Mouse (Mus musculus) liver, embryonic 11.5 days (tissue): ENCODE data around the gene Rab40c. TPM values are rescaled to one million over a fixed set of nuclear protein-coding genes. Genes with fewer than 3 reads are reported as not detected.

ENCODE experiments used
- ATAC-seq: fragments of 200-750 bp; cut with Nextera tagmentation; replicated peaks from 2 replicates; pipeline ENCODE4 v1.8.0; 2017; ENCODE audit warnings: moderate number of reproducible peaks, mild to moderate bottlenecking, moderate TSS enrichment, moderate library complexity; ENCODE audit not compliant: low FRiP score
- DNase-seq: peaks from one replicate; pipeline ENCODE4 v3.0.0-alpha.2; 2017; ENCODE audit warnings: low spot score
- H3K27ac ChIP-seq: fragments of 300-500 bp; sonication (generic); 2 replicates; pipeline ENCODE4 v1.5.1; 2014; ENCODE audit warnings: mild to moderate bottlenecking, low read depth, low read length, control low read depth
- H3K27me3 ChIP-seq: fragments of 300-500 bp; sonication (generic); replicated peaks from 2 replicates; pipeline ENCODE4 v1.6.1; 2014; ENCODE audit warnings: low read length, mixed read lengths; ENCODE audit not compliant: control insufficient read depth, insufficient read depth
- H3K36me3 ChIP-seq: fragments of 300-500 bp; sonication (generic); 2 replicates; pipeline ENCODE4 v1.6.1; 2014; ENCODE audit warnings: mild to moderate bottlenecking, low read length, moderate library complexity, mixed read lengths; ENCODE audit not compliant: control insufficient read depth, insufficient read depth
- H3K4me1 ChIP-seq: fragments of 300-500 bp; sonication (generic); replicated peaks from 2 replicates; pipeline ENCODE4 v1.6.1; 2014; ENCODE audit warnings: low read length, mixed read lengths; ENCODE audit not compliant: control insufficient read depth, insufficient read depth
- H3K4me2 ChIP-seq: fragments of 300-500 bp; sonication (generic); 2 replicates; pipeline ENCODE4 v1.6.1; 2014; ENCODE audit warnings: mild to moderate bottlenecking, control low read depth, moderate library complexity
- H3K4me3 ChIP-seq: fragments of 300-500 bp; sonication (generic); 2 replicates; pipeline ENCODE4 v1.5.1; 2014; ENCODE audit warnings: low read depth, low read length, control low read depth
- H3K9ac ChIP-seq: fragments of 300-500 bp; sonication (generic); 2 replicates; pipeline ENCODE4 v1.6.1; 2014; ENCODE audit warnings: low read depth, low read length, control low read depth
- H3K9me3 ChIP-seq: fragments of 300-500 bp; sonication (generic); 2 replicates; pipeline ENCODE4 v1.6.1; 2016; ENCODE audit warnings: low read length, inconsistent platforms, mixed read lengths; ENCODE audit not compliant: control insufficient read depth
- WGBS: fragments of 180-500 bp; shearing (Covaris S2); extraction: QIAGEN DNeasy Blood & Tissue Kit; methylation state at CpG from one replicate; pipeline ENCODE4 v1.1.7; 2014; 5-methylcytosine and 5-hydroxymethylcytosine counted together
- polyA plus RNA-seq: library from polyadenylated mRNA; unstranded; fragments of >200 nt; fragmentation: Nextera tagmentation; extraction: Ambion mirVana; gene quantifications from 2 replicates; pipeline ENCODE4 v1.2.1, GENCODE M21; 2014

Gene Rab40c
- polyA plus RNA-seq, 1 experiment from 2014 or later, result 10.7 TPM

DNA sequence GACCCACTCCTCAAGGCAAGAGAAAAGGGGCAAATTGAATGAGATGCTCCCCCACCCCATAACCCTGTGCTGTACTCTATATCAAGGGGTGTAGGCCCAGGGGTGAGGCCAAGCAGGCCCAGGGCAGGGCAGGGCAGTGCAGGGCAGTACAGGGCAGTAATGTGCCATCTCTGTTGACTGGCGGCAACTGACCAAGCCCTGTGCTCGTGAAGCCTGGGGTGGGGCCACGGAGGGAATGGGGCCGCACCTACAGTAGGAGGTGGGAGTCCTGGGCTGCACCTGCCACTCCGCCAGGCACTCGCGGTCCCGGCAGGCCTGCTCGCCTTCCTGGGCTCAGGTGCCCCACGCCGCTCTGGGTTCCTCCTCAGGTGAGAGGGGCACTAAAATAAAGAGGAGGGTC lies 54.2 kb downstream of the Rab40c start:
- no peaks in the 10 kb centered on the region for H3K9me3 ChIP-seq
- DNase-seq (no peak), ATAC-seq (no peak)
- H3K4me3 ChIP-seq, result no peak overlapping the region; the same call in 1 of the 2 replicates
- H3K9ac ChIP-seq, result no peak overlapping the region
- no peaks in the 10 kb centered on the region for H3K27me3 ChIP-seq
- WGBS, result 90% methylated on average over 11 of the region's 11 CpGs
- H3K27ac ChIP-seq, result no peak overlapping the region
- H3K4me2 ChIP-seq, result no peak overlapping the region
- H3K4me1 ChIP-seq, result peaks cover 30% of the 10 kb centered on the region
- H3K36me3 ChIP-seq, result peaks cover 9% of the 10 kb centered on the region; the same call in 1 of the 2 replicates

GRCm38 (mm10) chr17:25864311-25864710 lies 55.2 kb downstream of the Rab40c start:
- ATAC-seq (no peak), DNase-seq (no peak)
- 92% methylated on average over 14 of the region's 14 CpGs for WGBS
- H3K9me3 ChIP-seq, result no peaks in the 10 kb centered on the region
- H3K4me3 ChIP-seq, result no peak overlapping the region
- no peak overlapping the region for H3K9ac ChIP-seq
- peaks cover 9% of the 10 kb centered on the region; the same call in 1 of the 2 replicates for H3K36me3 ChIP-seq
- peaks cover 32% of the 10 kb centered on the region for H3K4me1 ChIP-seq
- H3K27me3 ChIP-seq, result no peaks in the 10 kb centered on the region
- H3K4me2 ChIP-seq, result no peak overlapping the region
- no peak overlapping the region for H3K27ac ChIP-seq

- no peak overlapping the region for H3K4me2 ChIP-seq
- H3K27me3 ChIP-seq, result no peaks in the 10 kb centered on the region
- DNase-seq, result no peak
- no peak for ATAC-seq
- no peak overlapping the region for H3K4me3 ChIP-seq
- H3K9ac ChIP-seq, result no peak overlapping the region
- 90% methylated on average over 6 of the region's 6 CpGs for WGBS
- peaks cover 27% of the 10 kb centered on the region for H3K4me1 ChIP-seq
- H3K36me3 ChIP-seq, result peaks cover 9% of the 10 kb centered on the region; the same call in 1 of the 2 replicates
- no peaks in the 10 kb centered on the region for H3K9me3 ChIP-seq
- H3K27ac ChIP-seq, result no peak overlapping the region
Observed at GRCm38 (mm10) chr17:25863681-25864080, 55.8 kb downstream of the Rab40c start.

DNA sequence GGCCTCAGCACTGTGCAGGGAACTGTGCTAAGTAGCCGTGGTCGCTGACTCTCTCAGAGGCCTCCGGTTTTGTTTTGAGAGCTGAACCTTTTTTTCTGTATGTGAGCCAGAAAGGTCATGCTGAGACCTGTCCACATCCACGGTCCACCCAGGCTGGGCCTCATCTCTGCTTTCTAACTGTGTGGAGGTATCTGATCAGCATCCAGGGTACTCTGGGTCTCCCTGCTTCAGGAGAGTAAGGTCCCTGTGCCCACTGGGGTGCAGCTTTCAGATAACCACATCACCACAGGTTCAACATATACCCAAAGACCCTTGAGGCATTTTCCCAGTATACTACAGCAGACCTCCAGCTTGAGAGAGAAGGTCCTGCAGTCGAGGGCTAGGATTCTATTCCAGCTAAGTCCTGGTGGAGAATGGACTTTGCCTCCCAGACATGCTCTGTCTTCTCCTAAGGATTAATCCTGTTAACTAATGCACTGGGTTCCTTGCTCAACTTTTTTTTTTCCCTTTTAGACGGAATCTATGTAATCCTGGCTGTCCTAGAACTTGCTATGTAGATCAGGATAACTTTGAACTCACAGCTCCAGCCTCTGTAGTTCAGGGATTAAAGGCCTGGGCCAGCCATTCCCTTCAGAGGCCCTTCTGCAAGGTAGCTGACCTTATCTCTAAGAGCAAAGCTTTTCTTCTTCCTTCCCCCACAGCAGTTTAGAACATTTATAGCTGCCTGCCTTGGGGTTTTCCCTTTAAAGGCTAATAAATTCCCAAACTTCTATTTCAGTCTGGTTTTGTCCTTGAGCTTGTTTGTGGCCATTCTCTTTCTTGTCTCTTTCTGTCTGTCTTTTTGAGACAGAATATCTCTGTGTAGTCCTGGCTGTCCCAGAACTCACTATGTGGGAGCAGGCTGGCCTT lies 57.6 kb downstream of the Rab40c start:
- Histone ChIP-seq H3K4me3 (peak overlapping the region; percentile 65), H3K9ac (peak overlapping the region; percentile 83), H3K4me1 (peaks cover 19% of the 10 kb centered on the region), H3K27me3 (no peaks in the 10 kb centered on the region), H3K27ac (peak overlapping the region; percentile 80), H3K9me3 (no peaks in the 10 kb centered on the region), H3K36me3 (peaks cover 9% of the 10 kb centered on the region; the same call in 1 of the 2 replicates), H3K4me2 (peak overlapping the region; percentile 91)
- 15% methylated on average over 6 of the region's 6 CpGs for WGBS
- ATAC-seq, result peak; percentile 21
- no peak for DNase-seq

GRCm38 (mm10) chr17:25860832-25861703 lies 58.5 kb downstream of the Rab40c start, which contains the start of gene Wdr90:
Wdr90 (minus strand) TSS chr17:25861501.
- H3K4me2 ChIP-seq, result peak within 1 kb of the TSS; percentile 91
- WGBS, result 5% methylated on average over 65 of the region's 65 CpGs
- H3K27me3 ChIP-seq, result no peaks in the 10 kb centered on the region
- ATAC-seq (peak; percentile 92), DNase-seq (peak; percentile 86)
- peak within 1 kb of the TSS; percentile 65 for H3K4me3 ChIP-seq
- no peaks in the 10 kb centered on the region for H3K9me3 ChIP-seq
- peak within 1 kb of the TSS; percentile 80 for H3K27ac ChIP-seq
- peak within 1 kb of the TSS; percentile 83 for H3K9ac ChIP-seq
- H3K36me3 ChIP-seq, result peaks cover 9% of the 10 kb centered on the region; the same call in 1 of the 2 replicates
- H3K4me1 ChIP-seq, result peaks cover 19% of the 10 kb centered on the region

DNA sequence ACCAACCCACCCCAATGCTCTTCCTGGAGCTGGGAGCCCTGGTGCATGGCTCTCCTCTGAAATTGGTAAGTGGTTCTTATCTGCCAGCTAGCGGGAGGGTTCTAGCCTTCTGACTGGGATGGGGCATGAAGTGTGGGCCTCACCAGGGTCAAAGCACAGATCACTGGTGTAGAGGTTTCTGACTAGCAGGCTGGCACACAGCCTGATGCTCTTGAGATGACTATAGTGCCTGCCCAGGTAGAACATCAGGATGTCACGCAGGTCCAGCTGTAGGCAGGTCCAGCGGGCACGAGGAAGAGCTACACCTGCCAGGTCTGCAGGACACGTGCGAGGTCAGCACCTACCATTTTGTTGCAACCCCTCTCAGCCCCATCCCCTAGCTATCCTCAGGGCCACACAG lies 59.3 kb downstream of the Rab40c start:
- Histone ChIP-seq H3K27ac (no peak overlapping the region), H3K9ac (peak overlapping the region; percentile 83; the same call in 1 of the 2 replicates)

DNA sequence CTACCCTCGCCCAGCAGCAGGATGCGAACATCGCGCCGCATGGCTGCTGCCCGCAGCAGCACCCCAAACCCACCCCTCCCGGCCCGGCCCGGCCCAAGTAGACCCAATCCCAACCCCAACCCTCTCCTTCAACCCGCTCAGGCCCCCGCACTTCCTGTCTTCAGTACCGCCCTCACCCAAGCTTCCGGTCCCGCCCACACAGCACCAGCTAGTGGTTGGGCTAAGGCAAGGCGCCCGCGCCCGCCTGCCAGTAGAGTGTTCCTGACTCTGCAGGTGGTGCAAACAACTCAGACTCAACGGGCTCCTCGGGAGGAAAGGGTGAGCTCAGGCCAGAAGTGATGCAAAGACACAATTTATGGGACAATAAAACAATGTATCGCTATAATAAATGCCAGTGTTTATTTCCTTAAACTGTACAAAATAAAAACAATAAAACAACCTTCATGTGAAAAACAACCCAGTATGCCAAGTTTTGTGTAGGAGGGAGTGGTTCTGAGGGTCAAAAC lies 75.1 kb downstream of the Rab40c start, which contains the start of gene Rhot2:
Gene Rhot2 (minus strand): TSS at position 456 of the 506 bp plus-strand sequence.
- H3K4me3 ChIP-seq, result peak within 1 kb of the TSS; percentile 85
- H3K9ac ChIP-seq, result peak within 1 kb of the TSS; percentile 93
- peak; percentile 95 for ATAC-seq
- peaks cover 16% of the 10 kb centered on the region for H3K4me1 ChIP-seq
- peak within 1 kb of the TSS; percentile 93 for H3K4me2 ChIP-seq
- no peaks in the 10 kb centered on the region for H3K27me3 ChIP-seq
- H3K9me3 ChIP-seq, result no peaks in the 10 kb centered on the region
- H3K27ac ChIP-seq, result peak within 1 kb of the TSS; percentile 84
- H3K36me3 ChIP-seq, result peaks cover 28% of the 10 kb centered on the region
- peak; percentile 93 for DNase-seq
- WGBS, result under 1% methylated on average over 21 of the region's 21 CpGs

More for the DNA sequence above, 59.3 kb downstream of the Rab40c start:
- H3K4me3 ChIP-seq, result peak overlapping the region; percentile 65
- DNase-seq, result no peak
- no peaks in the 10 kb centered on the region for H3K27me3 ChIP-seq
- no peaks in the 10 kb centered on the region for H3K9me3 ChIP-seq
- peak overlapping the region; percentile 91 for H3K4me2 ChIP-seq
- WGBS, result 90% methylated on average over 6 of the region's 6 CpGs
- ATAC-seq, result no peak
- peaks cover 5% of the 10 kb centered on the region; the same call in 1 of the 2 replicates for H3K36me3 ChIP-seq
- peaks cover 19% of the 10 kb centered on the region for H3K4me1 ChIP-seq
